Mouse (Mus musculus): Measurements from ENCODE around the gene Zfp354a.

- TF ChIP-seq POLR2A (IDR thresholded peaks at IDR 0.05; ENCODE audit: control insufficient read depth in 1 of 2, insufficient read depth in 1 of 2, low read depth in 1 of 2, low read length in 2 of 2, poor library complexity in 1 of 2) (no peak), JUND (IDR thresholded peaks at IDR 0.05; ENCODE audit: low read depth, low read length) (no peak), CTCF (IDR thresholded peaks at IDR 0.05 in 2 of 3, conservative IDR thresholded peaks at IDR 0.05 in 1 of 3; ENCODE audit: control insufficient read depth in 1 of 3, insufficient read depth in 1 of 3, low read depth in 2 of 3, low read length in 3 of 3, poor library complexity in 1 of 3, severe bottlenecking in 1 of 3) (no peak), ETS1 (IDR thresholded peaks at IDR 0.05; ENCODE audit: low read depth, low read length) (no peak), USF2 (IDR thresholded peaks at IDR 0.05; ENCODE audit: borderline replicate concordance in 1 of 2, insufficient read depth in 1 of 2, low read depth in 1 of 2, low read length in 2 of 2) (no peak), RCOR1 (IDR thresholded peaks at IDR 0.05; ENCODE audit: low read depth, low read length) (no peak), BHLHE40 (IDR thresholded peaks at IDR 0.05; ENCODE audit: borderline replicate concordance, low read depth, low read length) (no peak), E2F4 (IDR thresholded peaks at IDR 0.05; ENCODE audit: borderline replicate concordance, low read depth, low read length) (no peak), TCF12 (IDR thresholded peaks at IDR 0.05; ENCODE audit: low read depth, low read length) (no peak)
Measured at GRCm38 (mm10) chr11:51085269-51085668, 26.2 kb downstream of the Zfp354a start.
